Mouse (Mus musculus) embryo, embryonic 10.5 days (tissue): ENCODE results near the gene Chst11.

ENCODE experiments used
- DNase-seq: peaks from one replicate; pipeline ENCODE4 v3.0.0-alpha.2; 2015; ENCODE audit warnings: low spot score

The Chst11 gene

DNA sequence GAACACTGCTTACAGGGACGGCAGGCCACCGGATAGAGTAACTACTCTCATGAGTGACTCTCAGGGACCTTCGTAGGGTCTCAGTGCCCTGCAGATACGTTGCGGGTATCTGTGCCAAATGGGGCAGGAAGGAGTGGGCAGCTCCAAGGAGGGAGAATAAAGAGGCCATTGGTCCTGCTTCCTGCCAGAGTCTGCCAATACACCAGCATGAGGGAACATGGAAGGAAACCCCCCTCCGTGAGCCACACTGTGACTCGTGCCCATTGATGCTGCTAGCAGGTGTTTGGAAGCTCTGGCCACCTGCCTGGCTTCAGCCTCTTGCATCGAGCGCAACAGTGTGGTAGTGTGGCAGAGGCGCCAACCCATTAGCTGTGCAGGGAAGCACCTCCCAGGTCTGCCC is 157.8 kb downstream of the Chst11 start:
- DNase-seq: no peak

DNA sequence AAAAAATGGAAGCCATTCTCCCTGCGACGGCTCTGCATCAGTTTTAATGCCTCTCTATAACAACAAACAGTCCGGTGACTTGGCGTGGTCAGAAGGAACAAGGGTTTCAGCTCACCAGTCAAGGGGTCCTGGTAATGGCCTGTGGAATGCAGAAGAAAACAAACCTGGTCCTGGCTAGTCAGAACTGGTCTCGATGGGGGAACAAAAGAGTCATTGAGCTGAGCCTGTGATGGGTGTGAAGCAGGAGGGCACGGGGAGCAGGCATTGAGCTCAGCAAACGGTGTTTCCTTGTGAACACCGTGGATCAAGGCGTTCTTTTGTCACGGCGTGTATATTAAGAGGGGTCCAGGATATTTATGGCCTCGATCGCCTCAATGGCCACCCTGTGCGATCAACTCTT is 160.5 kb downstream of the Chst11 start:
- peak; percentile 71 for DNase-seq

DNA sequence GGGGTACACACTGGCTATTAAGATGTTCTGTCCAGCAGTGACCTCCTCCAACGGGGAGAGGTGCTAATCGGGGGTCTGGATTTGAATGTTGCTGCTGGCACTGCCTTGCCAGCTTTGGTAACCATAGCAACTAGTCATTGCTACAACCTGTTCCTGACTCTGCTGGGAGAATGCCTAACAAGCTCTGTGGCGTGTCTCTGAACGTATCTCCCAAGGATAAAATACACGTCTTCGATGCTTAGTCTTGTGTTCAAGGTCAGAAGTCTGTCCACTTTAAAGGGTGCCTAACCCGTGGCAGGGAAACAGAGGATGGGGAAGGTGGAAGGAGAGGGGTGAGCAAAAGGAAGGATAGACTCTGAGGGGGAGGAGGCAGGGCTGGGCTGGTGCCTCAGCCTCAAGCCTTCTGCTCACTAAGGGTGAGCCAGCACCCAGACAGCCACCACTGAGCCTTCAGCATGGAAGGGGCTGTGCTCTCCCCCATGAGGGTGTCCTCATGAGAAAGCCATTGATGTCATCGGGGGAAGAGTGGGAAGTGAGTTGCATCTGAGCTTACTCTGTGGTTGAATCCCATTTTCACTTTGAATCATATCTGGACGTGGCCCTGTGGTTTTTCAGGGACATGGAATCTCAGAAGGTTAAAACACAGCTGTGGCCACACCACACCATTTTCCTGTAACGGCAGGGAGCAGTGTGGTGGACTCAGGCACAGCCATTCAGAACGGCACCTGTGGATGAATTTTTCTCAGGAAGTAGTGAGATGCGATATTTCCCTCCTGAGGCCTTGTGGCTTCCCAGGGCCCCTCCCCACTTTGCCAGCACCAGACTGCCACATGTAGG is 164.3 kb downstream of the Chst11 start:
- no peak for DNase-seq

DNA sequence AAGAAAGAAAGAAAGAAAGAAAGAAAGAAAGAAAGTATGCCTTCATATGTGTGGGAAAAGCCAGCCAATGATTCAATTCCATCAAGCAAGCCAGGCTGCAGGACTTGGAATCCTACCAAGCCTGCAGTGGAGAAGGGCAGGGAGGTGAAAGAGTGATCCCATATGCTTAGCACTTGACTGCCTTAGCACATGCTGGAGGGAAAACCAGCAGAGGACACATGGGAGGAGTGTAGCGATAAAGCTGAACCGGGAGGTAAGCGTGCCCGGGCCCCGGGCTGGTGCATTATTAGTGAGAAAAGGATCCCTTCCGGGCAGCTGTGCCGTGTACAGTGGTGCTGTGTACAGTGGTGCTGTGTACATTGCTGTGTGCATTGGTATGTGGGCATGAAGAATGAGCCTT is 165.3 kb downstream of the Chst11 start:
- DNase-seq: no peak

DNA sequence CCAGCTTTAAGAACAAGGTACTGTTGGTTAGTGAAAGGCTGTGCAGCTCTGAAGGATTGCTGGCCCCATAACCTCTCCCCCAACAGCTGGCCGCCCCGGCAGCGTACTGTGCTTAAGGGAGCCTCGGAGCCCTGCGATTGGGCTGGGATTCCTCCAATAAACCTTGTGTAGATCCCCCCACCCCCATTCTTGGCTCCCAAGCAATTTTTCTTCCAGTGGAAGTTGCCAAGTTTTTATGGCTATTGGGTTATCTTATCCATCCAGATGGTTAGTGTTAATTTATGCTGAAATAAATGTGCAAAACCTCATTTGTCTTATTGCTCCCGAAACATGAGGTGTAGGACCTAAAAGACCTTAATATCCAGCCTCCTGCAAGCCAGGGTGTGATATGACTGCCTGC is 166.1 kb downstream of the Chst11 start:
- no peak for DNase-seq

DNA sequence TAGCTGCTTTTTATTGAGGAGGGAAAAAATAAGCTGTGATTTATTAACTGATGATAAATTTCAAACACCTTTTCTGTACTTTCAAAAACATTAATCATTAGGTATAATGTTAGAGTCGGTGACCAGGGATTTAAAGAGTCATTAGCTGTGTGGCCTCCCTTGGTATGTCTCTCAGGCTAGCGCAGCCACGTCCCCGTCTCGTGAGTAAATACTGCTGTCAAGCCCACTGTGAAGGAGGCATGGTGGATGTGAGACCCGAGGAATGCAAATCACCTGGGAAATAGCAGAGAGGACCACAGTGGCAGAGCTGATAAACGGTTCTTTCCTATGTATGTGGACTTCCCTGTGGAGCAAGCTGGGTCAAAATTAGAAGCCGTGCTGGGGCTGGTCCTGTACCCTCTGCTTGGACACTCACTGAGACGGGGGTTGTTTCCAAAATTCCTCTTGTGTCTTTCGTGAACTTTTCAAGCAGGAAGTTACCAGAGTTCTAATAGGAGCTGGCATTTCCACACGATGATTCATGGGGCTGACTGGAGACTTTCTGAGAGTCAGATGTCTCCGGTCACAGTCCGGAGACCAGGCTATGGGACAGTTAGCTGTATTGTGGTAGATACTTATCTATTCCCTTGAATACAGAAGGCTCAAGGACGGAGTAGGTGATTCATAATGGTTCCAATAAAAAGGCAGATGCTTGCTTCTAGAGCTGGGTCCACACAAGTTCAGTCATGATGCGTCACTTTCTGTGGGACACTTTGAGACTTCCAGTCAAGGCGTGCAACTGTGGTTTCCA is 166.8 kb downstream of the Chst11 start:
- DNase-seq: no peak

DNA sequence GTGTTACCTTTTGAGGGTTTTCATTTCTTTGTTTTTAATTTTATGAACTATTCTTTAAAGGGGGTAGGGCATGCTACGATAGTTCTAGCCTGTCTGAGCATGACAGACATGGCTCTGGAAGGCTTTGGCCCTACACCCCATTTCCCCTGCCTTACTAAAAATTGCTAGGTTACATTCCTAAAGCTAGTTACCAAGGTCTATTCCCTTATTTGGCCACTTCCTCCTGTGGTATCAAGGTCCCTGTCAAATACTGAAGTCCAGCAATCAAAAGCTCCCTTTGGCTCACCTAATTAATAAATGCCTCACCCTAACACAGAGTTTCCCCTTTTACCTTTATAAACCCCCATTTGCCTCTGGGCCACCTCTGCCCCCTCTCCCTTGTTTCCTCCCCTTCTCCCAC is 167.4 kb downstream of the Chst11 start:
- DNase-seq: no peak

DNA sequence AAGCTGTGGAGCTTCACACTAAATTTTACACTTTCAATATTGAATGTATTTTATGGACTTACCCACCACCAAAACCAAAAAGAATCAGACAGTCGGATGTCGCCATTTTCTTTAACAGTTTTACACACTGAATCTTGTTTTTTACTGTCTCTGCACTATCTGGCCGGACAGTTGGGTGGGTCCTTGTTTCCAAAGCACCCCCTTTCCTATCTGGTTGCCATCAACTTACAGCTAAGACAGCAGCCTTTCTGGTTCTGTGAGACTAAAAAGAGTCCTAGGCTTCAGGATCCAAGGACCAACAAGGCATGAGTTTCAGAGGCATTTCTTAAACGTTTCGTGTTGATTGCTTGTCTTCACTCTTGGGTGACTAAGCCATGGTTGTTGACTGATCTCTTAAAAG is 168.1 kb downstream of the Chst11 start:
- DNase-seq: no peak

DNA sequence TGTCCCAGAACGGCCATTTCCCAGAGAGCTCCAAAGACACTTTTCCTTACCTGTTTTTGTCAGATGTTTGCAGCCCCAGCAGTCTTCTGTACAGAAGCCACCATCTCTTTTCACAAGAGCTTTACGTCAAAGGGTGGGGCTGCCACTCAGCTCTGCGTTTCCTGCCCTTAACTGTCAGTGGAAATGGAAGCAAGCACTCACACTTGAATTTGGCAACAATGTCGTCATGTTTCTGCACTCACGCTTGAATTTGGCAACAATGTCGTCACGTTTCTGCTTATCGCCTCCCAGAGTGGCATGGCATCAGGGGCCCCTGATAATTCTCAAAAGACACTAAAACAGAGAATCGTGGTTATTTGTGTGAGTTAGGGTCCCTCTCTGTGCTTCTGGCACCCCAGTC is 168.6 kb downstream of the Chst11 start:
- DNase-seq: no peak

DNA sequence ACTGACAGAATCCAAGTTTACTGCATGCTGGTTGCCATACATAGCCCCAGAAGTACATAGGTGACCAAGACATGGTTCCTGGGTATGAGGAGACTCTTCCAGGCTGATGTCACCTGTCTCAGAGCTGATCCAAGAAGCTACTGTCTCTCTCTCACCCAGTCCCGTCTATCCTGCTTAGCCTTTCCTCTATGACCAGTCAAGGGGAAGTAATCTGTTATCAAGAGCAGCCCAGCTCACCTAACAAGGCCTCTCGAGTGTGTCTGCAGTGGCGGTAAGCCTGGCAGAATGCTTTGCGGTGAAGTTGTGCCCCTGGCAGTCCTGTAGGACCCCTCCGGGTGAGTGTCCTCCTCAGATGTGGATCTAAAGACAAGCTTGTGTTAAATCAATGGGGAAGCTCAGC is 172.0 kb downstream of the Chst11 start:
- no peak for DNase-seq

DNA sequence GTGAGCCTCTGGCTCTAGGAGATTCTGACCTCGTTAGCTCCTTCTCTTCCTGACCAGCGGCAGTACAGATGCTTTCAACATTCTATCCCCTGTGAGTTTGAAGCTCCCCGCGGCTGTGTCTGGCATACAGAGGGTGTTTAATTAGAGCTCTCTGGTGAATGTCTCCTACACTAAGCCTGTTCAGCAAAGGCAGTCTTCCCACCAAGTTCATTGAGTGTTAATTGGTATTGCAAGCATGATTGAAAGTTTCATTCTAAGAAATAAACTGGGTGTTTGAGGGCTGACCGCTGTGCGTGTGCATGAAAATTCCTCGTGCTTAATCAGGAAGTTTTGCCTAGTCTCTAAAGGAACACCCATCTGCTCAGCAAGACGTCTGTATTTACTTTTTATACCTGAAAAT is 173.0 kb downstream of the Chst11 start:
- DNase-seq: no peak

DNA sequence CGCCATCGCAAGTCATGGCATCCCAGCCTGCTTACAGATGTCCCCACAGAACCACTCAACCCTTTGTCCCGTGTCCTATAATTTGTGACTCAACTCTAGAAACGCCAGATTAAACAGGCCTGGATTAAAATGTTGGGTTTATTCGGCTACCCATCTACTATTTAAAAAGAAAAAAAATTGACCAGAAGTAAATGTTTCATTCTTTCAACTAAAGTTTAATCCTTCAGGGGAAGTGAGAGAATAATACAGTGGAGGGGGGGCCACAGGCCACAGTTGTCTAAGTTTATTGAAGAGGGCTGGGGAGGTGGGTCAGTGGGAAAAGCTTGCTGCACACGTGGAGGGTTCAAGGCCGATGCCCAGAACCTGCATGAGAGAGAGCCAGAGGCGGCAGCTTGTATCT is 173.9 kb downstream of the Chst11 start:
- no peak for DNase-seq

DNA sequence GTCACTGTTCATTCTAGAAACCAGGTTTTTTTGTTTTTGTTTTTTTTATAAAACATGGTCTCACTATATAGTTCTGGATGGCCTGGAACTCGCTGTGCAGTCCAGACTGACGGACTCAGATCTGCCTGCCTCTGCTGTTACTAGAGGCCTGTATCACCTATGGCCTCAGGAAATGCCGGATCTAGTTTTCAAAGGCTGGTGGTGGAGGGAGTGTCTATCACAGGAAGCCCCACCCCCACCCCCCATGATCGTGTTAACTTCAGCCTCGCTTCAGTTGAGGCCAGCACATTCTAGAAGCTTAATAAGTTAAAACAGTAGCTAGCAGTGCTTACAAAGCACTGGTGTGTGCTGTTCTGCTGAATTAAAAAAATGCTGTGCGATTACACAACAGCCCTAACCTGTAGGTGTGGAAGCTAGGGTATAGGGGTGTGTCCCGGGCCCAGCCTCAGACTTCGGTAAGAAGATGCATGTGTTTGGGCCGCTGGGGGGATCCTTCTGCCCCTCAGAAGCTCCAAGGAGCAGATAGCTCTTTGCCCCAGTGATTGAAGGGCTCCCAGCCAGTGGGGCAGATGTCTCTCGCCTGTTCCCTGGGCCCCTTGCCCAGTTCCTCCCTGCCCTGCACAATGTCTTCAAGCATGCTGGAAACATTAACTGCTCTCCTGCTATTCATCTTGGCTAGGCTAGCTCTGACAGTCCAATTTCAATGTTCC is 176.5 kb downstream of the Chst11 start:
- no peak for DNase-seq

DNA sequence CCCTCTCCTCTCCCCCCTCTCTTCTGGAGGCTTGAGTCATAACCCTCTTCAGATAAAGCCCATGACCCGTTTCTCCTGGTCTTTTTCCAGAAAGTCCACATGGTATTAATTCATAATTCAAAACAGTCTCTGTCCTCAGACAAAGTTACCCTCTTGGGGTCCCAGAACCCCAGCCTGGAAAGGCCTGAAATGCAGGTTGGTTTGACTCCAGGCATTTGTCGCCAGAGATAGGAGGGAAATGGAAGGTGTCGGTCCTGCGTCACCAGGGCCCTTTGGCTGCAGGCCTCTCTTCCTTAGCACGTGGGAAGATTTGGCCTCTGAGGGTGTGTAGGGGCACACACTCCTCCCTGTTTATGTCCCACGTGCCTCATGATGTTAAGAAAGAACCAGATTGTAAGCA is 178.6 kb downstream of the Chst11 start:
- DNase-seq: no peak

DNA sequence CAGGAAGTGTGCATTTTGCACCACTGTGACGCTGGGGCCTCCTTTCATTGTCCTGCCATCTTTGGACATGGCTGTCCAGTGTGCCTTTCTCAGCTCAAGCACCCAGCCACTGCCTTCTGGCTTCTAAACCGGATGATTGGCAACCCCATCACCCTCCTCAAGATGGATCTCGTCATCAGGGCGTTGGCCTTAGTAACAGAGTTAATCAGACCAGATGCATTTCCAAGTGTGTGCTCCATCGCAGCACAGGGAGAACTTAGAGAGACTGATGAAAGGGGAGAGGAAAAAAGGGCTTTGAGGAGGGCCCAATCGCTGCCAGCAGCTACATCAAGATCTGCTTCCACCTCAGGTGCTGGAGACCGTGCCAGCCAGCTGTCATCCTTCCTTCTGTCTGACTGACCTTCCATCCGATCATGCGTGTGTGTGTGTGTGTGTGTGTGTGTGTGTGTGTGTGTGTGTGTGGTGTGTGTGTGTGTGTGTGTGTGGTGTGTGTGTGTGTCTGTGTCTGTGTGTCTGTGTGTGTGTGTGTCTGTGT is 179.7 kb downstream of the Chst11 start:
- DNase-seq: no peak

DNA sequence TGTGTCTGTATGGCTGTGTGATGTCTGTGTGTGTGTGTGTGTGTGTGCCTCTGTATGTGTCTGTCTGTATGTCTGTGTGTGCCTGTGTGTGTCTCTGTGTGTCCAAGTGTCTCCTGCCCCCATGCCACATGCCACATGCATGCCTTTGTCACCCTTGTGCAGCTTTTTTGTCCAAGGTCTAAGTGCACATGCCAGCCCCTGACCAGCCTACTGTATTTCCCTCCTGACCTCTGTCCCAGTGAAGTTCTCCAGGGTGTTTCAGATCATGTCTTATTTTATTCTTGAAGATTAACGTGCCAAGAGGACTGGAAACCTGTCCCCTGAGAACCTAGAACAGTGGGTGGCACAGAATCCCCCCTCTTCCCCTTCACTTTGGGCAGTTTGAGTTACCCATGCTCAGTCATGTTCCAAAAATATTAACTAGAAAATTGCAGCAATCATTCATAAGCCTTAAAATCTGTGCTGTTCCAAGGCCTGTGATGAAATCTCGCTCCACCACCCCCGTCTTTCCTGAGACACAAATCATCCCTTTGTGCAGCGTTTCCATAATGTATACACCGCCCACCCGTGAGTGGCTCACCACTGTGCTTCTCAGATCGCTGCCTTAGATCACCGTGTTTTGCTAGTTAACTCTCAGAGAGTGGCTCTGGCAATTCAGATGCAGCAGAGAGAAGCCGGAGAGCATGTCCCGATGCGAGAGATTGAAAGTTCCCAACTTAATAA is 180.4 kb downstream of the Chst11 start:
- DNase-seq: no peak

DNA sequence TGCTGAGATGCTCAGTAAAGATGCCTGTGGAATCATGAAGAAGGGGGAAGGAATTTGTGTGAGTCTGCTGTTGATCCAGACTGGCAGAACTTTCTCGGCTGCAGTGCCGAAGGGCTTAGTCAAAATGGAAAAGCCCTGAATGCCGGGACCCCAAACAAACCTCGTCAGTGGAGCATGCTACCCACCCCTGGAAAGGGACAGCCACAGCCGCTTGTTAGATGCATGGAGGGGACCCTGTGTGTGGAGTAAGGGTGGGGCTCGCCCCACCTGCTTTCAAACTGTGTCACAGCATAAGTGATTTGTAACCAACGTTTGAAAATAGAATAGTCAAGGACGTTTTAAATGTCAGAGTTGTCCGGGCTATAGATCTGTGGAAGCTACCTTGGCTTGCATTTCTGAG is 181.0 kb downstream of the Chst11 start:
- no peak for DNase-seq

DNA sequence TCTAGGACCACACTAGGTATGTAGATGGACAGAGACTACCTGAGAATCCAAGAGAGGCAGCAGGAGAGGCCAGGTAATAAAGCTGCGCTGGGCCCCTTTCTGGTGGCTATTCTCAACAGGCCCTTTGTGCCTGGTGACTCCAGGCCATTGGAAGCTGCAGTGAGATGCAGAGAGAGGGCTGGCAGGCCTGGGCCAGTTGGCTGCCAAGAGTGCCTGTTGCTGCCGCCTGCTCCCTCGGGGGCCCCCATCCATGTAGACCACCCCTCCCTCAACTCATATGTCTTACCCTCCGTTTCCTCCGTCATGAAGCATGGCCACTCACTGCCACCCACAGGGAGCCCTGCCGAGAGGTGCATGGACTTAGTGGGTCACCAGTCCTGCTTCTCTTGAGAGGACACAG is 182.2 kb downstream of the Chst11 start:
- DNase-seq: no peak

DNA sequence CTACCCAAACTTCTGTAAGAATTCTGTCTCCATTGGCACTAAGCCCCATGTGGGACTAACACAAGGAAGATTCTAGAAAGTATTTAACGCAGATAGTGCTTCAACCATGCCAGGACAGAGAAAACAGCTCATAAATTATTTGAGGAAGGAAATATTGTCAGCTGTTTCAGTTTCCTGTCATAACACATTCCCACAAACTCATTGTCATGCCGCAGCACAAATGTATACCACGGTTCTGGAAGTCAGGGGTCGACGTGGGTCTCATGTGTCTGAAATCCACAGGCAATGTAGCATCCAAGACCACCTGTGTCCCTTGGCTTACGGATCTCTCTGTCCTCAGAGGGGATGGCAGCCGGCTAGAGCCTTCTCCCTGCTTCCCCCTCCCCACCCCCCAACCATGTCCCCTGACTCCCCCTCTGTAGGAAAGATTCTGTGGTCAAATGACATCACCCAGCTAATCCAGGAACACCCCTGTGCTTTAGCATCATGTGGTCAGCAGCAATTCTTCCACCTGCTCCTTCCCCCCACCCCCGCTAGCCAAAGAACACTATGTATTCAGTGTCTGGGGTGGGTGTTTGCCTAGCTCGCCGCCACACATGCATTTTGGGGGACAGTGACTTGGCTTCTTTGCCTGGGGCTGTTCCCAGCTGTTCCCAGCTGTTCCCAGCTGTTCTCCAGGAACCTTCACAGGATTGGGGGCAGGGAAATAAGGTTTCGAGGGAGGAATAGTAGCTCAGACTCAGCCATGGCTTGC is 183.2 kb downstream of the Chst11 start:
- no peak for DNase-seq

DNA sequence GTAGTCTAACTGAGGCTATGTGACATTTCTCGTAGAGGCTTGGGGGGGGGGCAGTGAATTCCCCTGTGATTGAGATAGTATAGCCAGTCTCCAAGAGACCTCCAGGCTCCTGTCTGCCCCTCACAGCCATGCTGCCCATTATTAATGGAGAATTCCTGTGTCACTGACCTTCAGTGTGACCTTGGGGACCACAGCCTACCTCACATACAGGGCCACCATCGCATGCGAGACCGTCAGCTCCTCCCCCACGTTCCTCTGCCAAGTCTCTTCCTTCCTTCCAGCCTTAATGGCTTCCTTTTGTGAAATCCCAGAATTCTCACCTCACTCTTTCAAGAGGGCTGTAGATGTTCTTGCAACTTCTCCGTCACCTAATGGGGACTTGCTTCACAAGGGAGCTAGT is 184.3 kb downstream of the Chst11 start:
- DNase-seq: no peak

DNA sequence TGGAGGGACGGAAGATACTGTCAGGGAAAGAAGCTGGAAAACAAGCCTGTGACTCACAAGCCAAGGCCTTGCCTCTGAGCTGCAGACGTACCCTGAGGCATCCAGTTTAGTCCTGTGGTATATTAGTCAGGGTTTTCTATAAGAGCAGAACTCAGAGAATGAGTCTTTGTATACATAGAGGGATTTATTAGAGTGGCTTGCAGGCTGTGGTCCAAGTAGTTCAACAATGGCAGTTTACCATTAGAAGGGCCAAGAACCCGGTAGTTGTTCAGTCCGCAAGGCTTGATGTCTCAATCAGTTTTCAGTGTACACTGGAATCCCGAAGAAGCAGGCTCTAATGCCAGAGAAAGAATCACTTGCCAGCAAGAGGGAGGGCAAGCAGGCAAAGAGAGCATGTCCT is 192.9 kb downstream of the Chst11 start:
- DNase-seq: no peak
